Mouse (Mus musculus) myocyte (in vitro differentiated cells): ENCODE data around the gene Folr2. TPM values are rescaled to one million over a fixed set of nuclear protein-coding genes. Genes with fewer than 3 reads are reported as not detected.

ENCODE experiments used
- H3K27me3 ChIP-seq: one replicate; pipeline ENCODE4 v1.6.1; 2011; ENCODE audit not compliant: control insufficient read depth, insufficient read depth, insufficient read length
- H3K36me3 ChIP-seq: one replicate; pipeline ENCODE4 v1.6.1; 2011; ENCODE audit not compliant: control insufficient read depth, insufficient read depth
- H3K4me2 ChIP-seq: one replicate; pipeline ENCODE4 v1.6.1; 2011; ENCODE audit warnings: low read depth, control low read depth
- H3K4me3 ChIP-seq: one replicate; pipeline ENCODE4 v1.5.1; 2011; ENCODE audit warnings: mild to moderate bottlenecking, control low read depth, moderate library complexity
- H3K79me2 ChIP-seq: one replicate; pipeline ENCODE4 v1.6.1; 2011; ENCODE audit not compliant: control insufficient read depth, insufficient read depth
- H3ac ChIP-seq: one replicate; pipeline ENCODE4 v1.6.1; 2011; ENCODE audit not compliant: control insufficient read depth, insufficient read length
- CEBPB ChIP-seq: IDR thresholded peaks from 2 replicates; pipeline ENCODE4 v1.6.1; 2011; ENCODE audit warnings: mild to moderate bottlenecking, moderate library complexity; ENCODE audit not compliant: poor library complexity, insufficient read depth, severe bottlenecking
- E2F4 ChIP-seq: IDR thresholded peaks from one replicate; pipeline ENCODE4 v1.6.1; 2011; ENCODE audit warnings: mild to moderate bottlenecking, control low read depth, moderate library complexity; ENCODE audit not compliant: insufficient read depth
- MAX ChIP-seq: IDR thresholded peaks from one replicate; pipeline ENCODE4 v1.6.1; 2011; ENCODE audit warnings: low read depth, mild to moderate bottlenecking, control low read depth
- MYOD1 ChIP-seq, 3 experiments: IDR thresholded peaks; one replicate each; pipeline ENCODE4 v1.6.1; 2011; ENCODE audit warnings: control low read depth in 2 of 3, low read depth in 2 of 3, mild to moderate bottlenecking in 2 of 3, moderate library complexity in 1 of 3; ENCODE audit not compliant: insufficient read length in 2 of 3, control insufficient read depth in 1 of 3
- MYOG ChIP-seq, 3 experiments: IDR thresholded peaks; one replicate each; pipeline ENCODE4 v1.6.1; 2011; ENCODE audit warnings: control low read depth in 2 of 3, low read depth in 2 of 3, mild to moderate bottlenecking in 2 of 3; ENCODE audit not compliant: insufficient read length in 2 of 3, control insufficient read depth in 1 of 3, insufficient read depth in 1 of 3
- POLR2A ChIP-seq: IDR thresholded peaks from one replicate; pipeline ENCODE4 v1.6.1; 2011; ENCODE audit warnings: low read depth, mild to moderate bottlenecking, control low read depth, moderate library complexity; ENCODE audit not compliant: insufficient read length
- POLR2AphosphoS2 ChIP-seq: IDR thresholded peaks from one replicate; pipeline ENCODE4 v1.6.1; 2011; ENCODE audit warnings: low read depth, control low read depth; ENCODE audit not compliant: insufficient read length
- REST ChIP-seq: IDR thresholded peaks from one replicate; pipeline ENCODE4 v1.6.1; 2011; ENCODE audit warnings: mild to moderate bottlenecking, control low read depth, moderate library complexity; ENCODE audit not compliant: insufficient read depth, insufficient read length
- SRF ChIP-seq: IDR thresholded peaks from one replicate; pipeline ENCODE4 v1.6.1; 2011; ENCODE audit warnings: low read depth; ENCODE audit not compliant: control insufficient read depth, insufficient read length
- TCF12 ChIP-seq: IDR thresholded peaks from one replicate; pipeline ENCODE4 v1.6.1; 2011; ENCODE audit warnings: mild to moderate bottlenecking, control low read depth; ENCODE audit not compliant: poor library complexity, insufficient read depth, severe bottlenecking
- TCF3 ChIP-seq: IDR thresholded peaks from one replicate; pipeline ENCODE4 v1.6.1; 2011; ENCODE audit warnings: low read depth, control low read depth; ENCODE audit not compliant: insufficient read length
- USF1 ChIP-seq: IDR thresholded peaks from one replicate; pipeline ENCODE4 v1.6.1; 2011; ENCODE audit warnings: low read depth, mild to moderate bottlenecking, control low read depth, moderate library complexity
- polyA plus RNA-seq: library from polyadenylated mRNA; unstranded; fragments of >200 nt; fragmentation: generic; extraction: Trizol; gene quantifications from one replicate; pipeline ENCODE4 v1.2.1, GENCODE M21; 2012; ENCODE audit warnings: missing spikeins

The Folr2 gene
- polyA plus RNA-seq, 1 experiment: not detected

DNA sequence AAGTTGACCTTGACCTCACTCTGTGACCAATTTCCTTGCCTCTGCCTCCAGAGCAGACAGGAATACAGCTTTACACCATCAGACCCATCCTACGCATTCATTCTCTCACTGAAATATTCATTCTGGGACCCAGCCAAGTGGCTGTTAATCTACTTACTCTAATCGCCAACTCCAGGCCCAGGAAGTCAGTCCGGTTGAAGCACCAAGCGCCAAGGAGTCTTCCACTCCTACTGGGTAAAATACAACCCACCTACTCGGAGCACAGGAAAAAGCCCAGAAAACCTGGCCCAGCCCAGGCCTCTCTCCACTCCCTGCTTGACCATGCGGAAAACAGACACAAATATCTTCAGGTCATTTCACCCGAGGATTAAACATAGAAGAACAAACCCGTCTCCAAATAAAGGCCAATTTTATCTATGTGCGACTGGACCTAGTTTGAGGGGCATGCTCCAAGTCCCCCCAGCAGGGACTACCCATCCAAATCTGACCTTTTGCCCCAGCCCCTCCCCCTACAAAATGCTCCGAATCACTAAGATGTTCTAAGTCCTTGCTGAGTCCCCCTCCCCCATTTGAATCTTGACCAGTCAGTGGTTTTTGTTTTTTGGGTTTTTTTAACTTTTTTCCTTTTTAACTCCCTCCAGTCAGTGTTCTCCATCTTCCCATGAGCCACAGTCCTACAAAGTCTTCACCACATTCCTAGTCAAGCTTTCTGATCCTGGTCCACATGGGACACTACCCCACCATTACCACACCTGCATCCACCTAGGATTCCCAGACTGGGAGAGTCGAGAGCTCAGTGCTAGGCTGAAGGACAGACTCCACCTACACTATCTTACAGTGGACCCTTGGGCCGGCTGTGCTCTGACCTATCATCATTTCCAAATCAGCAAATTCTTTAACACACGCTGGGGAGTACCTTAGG, 11.5 kb upstream of the Folr2 start:
- Histone ChIP-seq H3ac (no peak overlapping the region), H3K4me2 (no peak overlapping the region), H3K27me3 (no peaks in the 10 kb centered on the region), H3K36me3 (no peaks in the 10 kb centered on the region), H3K4me3 (no peak overlapping the region), H3K79me2 (no peaks in the 10 kb centered on the region)
- no peak for TF ChIP-seq E2F4
- TF ChIP-seq TCF3: no peak
- TF ChIP-seq MYOG (IDR thresholded peaks at IDR 0.05; ENCODE audit: control insufficient read depth in 1 of 3, insufficient read depth in 1 of 3, insufficient read length in 2 of 3, low read depth in 2 of 3): no peak
- no peak for TF ChIP-seq POLR2A
- TF ChIP-seq CEBPB: no peak
- no peak for TF ChIP-seq MAX
- TF ChIP-seq USF1: no peak
- no peak for TF ChIP-seq REST
- no peak for TF ChIP-seq TCF12
- no peak for TF ChIP-seq POLR2AphosphoS2
- no peak for TF ChIP-seq MYOD1 (IDR thresholded peaks at IDR 0.05; ENCODE audit: control insufficient read depth in 1 of 3, insufficient read length in 2 of 3, low read depth in 2 of 3)
- no peak for TF ChIP-seq SRF

DNA sequence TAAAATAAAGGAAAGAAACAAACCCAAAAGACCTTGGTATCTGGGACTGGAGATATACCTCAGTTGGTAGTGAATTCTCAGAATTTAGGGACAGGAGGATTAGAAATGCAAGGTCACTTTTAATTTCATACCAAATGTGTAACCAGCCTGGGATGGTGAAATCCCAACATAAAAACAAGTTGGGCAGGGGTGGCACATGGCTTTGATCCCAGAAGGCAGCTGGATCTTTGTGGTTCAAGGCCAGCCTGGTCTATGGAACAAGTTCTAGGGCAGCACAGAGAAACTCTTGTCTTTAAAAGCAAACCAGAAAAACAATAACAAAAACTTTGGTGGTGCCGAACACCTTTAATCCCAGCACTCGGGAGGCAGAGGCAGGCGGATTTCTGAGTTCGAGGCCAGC, 10.5 kb upstream of the Folr2 start:
- Histone ChIP-seq H3K27me3 (no peaks in the 10 kb centered on the region), H3K4me3 (no peak overlapping the region), H3ac (no peak overlapping the region), H3K4me2 (no peak overlapping the region), H3K36me3 (no peaks in the 10 kb centered on the region), H3K79me2 (no peaks in the 10 kb centered on the region)
- TF ChIP-seq REST: no peak
- TF ChIP-seq E2F4: no peak

DNA sequence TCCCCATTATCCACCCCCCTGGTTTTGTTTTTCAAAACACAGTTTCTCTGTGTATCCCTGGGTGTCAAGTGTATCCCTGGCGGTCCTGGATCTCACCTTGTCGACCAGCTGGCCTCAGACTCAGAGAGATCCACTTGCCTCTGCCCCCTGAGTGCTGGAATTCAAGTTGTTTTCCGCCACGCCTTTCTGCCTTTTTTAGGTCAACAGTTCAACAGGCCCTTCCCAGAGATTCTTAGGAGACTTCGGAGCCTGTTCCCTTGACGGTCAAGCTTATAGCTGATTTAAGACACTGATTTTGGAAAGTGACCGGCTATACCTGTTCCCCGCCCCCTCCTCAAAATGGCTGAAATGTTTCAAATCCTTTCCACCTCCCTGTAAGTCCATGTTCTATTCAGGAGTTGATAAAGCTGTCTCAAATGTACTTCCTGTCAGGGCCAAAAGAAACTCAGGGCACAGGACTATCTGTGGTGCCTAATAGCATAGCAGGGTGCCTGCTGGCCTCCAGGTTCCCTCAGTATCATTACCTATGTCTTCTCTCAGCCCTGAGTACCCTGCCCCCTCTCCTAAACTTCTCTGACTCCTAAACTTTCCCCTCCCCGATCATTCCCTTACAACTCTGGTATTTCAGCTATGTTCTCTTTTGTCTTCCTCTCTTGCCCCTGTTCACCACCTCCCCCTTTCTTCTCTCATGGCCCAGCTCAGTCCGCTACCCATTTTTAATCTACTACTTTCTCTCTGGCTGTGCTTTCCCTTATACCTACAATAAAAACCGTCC, 9.7 kb upstream of the Folr2 start:
- Histone ChIP-seq H3K27me3 (no peaks in the 10 kb centered on the region), H3K79me2 (no peaks in the 10 kb centered on the region), H3K4me3 (no peak overlapping the region), H3K36me3 (no peaks in the 10 kb centered on the region), H3ac (no peak overlapping the region), H3K4me2 (no peak overlapping the region)
- TF ChIP-seq CEBPB: no peak
- TF ChIP-seq USF1: no peak
- no peak for TF ChIP-seq MAX
- no peak for TF ChIP-seq SRF
- TF ChIP-seq E2F4: no peak
- no peak for TF ChIP-seq POLR2AphosphoS2
- TF ChIP-seq MYOG (IDR thresholded peaks at IDR 0.05; ENCODE audit: control insufficient read depth in 1 of 3, insufficient read depth in 1 of 3, insufficient read length in 2 of 3, low read depth in 2 of 3): no peak
- TF ChIP-seq MYOD1 (IDR thresholded peaks at IDR 0.05; ENCODE audit: control insufficient read depth in 1 of 3, insufficient read length in 2 of 3, low read depth in 2 of 3): no peak
- TF ChIP-seq REST: no peak
- TF ChIP-seq TCF12: no peak
- TF ChIP-seq TCF3: no peak
- TF ChIP-seq POLR2A: no peak

DNA sequence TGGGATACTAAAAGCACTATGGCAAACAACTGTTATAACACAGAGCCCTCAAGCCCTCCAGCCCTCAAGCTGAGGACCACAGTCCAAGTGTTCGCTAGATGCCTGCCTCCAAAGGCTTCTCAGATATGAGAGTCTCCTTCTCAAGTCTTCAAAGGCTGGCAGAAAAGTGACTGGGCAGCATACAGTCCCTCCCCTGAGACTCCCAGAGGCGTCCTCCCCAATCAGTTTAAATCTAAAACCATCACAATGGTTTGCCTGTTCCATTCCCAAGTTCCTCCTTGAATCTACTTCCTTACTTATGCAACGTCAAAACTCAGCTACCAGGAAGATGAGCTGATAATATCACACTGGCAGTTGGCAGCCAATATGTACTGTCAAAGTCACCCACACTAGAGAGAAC, 6.4 kb upstream of the Folr2 start, which contains the start of gene Anapc15:
Gene Anapc15 (plus strand): TSS at position 301 of the 400 bp plus-strand sequence.
- H3K4me3 ChIP-seq: no peak within 1 kb of the TSS
- H3K79me2 ChIP-seq: no peaks in the 10 kb centered on the region
- no peaks in the 10 kb centered on the region for H3K27me3 ChIP-seq
- no peaks in the 10 kb centered on the region for H3K36me3 ChIP-seq
- H3ac ChIP-seq: no peak within 1 kb of the TSS
- no peak within 1 kb of the TSS for H3K4me2 ChIP-seq
- no peak for TF ChIP-seq TCF12
- TF ChIP-seq POLR2A: no peak
- no peak for TF ChIP-seq MYOD1 (IDR thresholded peaks at IDR 0.05; ENCODE audit: control insufficient read depth in 1 of 3, insufficient read length in 2 of 3, low read depth in 2 of 3)
- TF ChIP-seq MYOG (IDR thresholded peaks at IDR 0.05; ENCODE audit: control insufficient read depth in 1 of 3, insufficient read depth in 1 of 3, insufficient read length in 2 of 3, low read depth in 2 of 3): no peak
- TF ChIP-seq MAX: no peak
- no peak for TF ChIP-seq CEBPB
- TF ChIP-seq SRF: no peak
- TF ChIP-seq POLR2AphosphoS2: no peak
- TF ChIP-seq USF1: no peak
- TF ChIP-seq REST: no peak
- TF ChIP-seq E2F4: no peak
- no peak for TF ChIP-seq TCF3
